Mouse (Mus musculus) embryonic facial prominence, embryonic 11.5 days (tissue): Measurements from ENCODE around the gene Tmem222. TPM values are rescaled to one million over a fixed set of nuclear protein-coding genes. Genes with fewer than 3 reads are reported as not detected.

ENCODE experiments used
- ATAC-seq: fragments of 200-750 bp; cut with Nextera tagmentation; replicated peaks from 2 replicates; pipeline ENCODE4 v1.8.0; 2017; ENCODE audit warnings: low read depth; ENCODE audit not compliant: insufficient number of reproducible peaks, low FRiP score, low TSS enrichment
- DNase-seq: peaks from one replicate; pipeline ENCODE4 v3.0.0-alpha.2; 2015; ENCODE audit warnings: low spot score
- H3K27ac ChIP-seq: fragments of 300-500 bp; sonication (generic); replicated peaks from 2 replicates; pipeline ENCODE4 v1.5.1; 2014; ENCODE audit warnings: mild to moderate bottlenecking, low read depth, low read length, control low read depth
- H3K27me3 ChIP-seq: fragments of 300-500 bp; sonication (generic); 2 replicates; pipeline ENCODE4 v1.6.1; 2014; ENCODE audit warnings: mild to moderate bottlenecking, low read length, moderate library complexity, mixed read lengths; ENCODE audit not compliant: control insufficient read depth, insufficient read depth
- H3K36me3 ChIP-seq: fragments of 300-500 bp; sonication (generic); replicated peaks from 2 replicates; pipeline ENCODE4 v1.6.1; 2014; ENCODE audit warnings: low read depth, mild to moderate bottlenecking, low read length, moderate library complexity, mixed read lengths; ENCODE audit not compliant: control insufficient read depth, insufficient read depth
- H3K4me1 ChIP-seq: fragments of 300-500 bp; sonication (generic); 2 replicates; pipeline ENCODE4 v1.6.1; 2014; ENCODE audit warnings: low read length, mixed read lengths; ENCODE audit not compliant: control insufficient read depth, insufficient read depth
- H3K4me2 ChIP-seq: fragments of 300-500 bp; sonication (generic); 2 replicates; pipeline ENCODE4 v1.6.1; 2014; ENCODE audit warnings: low read depth, mild to moderate bottlenecking, control low read depth, low read length, moderate library complexity
- H3K4me3 ChIP-seq: fragments of 300-500 bp; sonication (generic); 2 replicates; pipeline ENCODE4 v1.5.1; 2014; ENCODE audit warnings: low read depth, low read length, control low read depth
- H3K9ac ChIP-seq: fragments of 300-500 bp; sonication (generic); replicated peaks from 2 replicates; pipeline ENCODE4 v1.6.1; 2014; ENCODE audit warnings: mild to moderate bottlenecking, control low read depth, low read length
- H3K9me3 ChIP-seq: fragments of 300-500 bp; sonication (generic); replicated peaks from 2 replicates; pipeline ENCODE4 v1.6.1; 2016; ENCODE audit warnings: mild to moderate bottlenecking, low read length, inconsistent platforms, mixed read lengths; ENCODE audit not compliant: control insufficient read depth
- WGBS: fragments of 180-500 bp; shearing (Covaris S2); extraction: QIAGEN DNeasy Blood & Tissue Kit; methylation state at CpG from one replicate; pipeline ENCODE4 v1.1.7; 2014; 5-methylcytosine and 5-hydroxymethylcytosine counted together
- polyA plus RNA-seq: library from polyadenylated mRNA; unstranded; fragments of >200 nt; fragmentation: Nextera tagmentation; extraction: Ambion mirVana; gene quantifications from 2 replicates; pipeline ENCODE4 v1.2.1, GENCODE M21; 2014

Gene Tmem222
- polyA plus RNA-seq, 1 experiment from 2014 or later = 82.0 TPM

DNA sequence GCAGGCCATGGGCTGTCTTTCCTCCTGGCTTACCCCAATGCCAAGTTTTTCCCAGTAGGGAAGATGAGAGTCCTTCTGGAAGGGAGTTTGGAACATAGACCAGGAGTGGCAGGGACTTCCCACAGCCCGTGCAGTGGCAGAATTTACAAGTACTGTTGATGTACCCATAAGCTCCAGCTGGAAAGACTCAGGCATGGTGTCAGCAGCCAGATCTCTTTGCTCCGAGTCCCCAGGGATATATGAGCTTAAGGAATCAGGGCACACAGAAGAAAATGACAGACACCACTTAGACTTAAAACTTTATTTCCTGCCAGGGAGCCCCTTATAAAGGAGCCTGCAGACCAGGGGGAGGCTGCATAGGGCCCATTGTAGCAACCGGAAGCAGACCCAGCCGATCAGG lies 11.8 kb downstream of the Tmem222 start:
- Histone ChIP-seq H3K9ac (no peak overlapping the region), H3K4me3 (no peak overlapping the region), H3K27me3 (no peaks in the 10 kb centered on the region), H3K4me1 (no peaks in the 10 kb centered on the region; the same call in 1 of the 2 replicates), H3K4me2 (no peak overlapping the region), H3K27ac (no peak overlapping the region), H3K36me3 (peaks cover 29% of the 10 kb centered on the region), H3K9me3 (no peaks in the 10 kb centered on the region)
- 92% methylated on average over 4 of the region's 4 CpGs for WGBS
- no peak for DNase-seq
- no peak for ATAC-seq

DNA sequence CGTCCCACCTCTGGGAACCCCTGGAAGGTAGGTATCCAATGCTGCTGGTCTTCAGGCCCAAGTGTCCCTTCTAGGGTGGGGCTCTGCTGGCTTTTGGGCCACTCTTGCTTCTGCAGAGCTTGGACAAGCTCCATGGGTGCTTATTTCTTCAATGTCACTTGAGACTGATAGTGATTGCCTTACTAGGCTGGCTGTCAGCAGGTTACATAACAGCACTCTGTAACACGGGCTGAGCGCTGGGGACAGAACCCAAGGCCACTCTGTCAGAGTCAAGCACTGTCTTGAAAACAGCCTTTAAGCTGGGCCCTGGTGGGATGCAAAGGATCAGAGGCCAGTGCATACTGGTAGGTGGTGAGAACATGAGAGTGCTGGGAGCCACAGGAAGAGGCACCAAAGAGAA lies 12.3 kb downstream of the Tmem222 start:
- Histone ChIP-seq H3K9me3 (no peaks in the 10 kb centered on the region), H3K27ac (no peak overlapping the region), H3K9ac (no peak overlapping the region), H3K36me3 (peaks cover 28% of the 10 kb centered on the region), H3K4me3 (no peak overlapping the region), H3K27me3 (no peaks in the 10 kb centered on the region), H3K4me2 (no peak overlapping the region), H3K4me1 (no peaks in the 10 kb centered on the region; the same call in 1 of the 2 replicates)
- ATAC-seq (no peak), DNase-seq (no peak)
- WGBS = 88% methylated on average over 3 of the region's 3 CpGs

DNA sequence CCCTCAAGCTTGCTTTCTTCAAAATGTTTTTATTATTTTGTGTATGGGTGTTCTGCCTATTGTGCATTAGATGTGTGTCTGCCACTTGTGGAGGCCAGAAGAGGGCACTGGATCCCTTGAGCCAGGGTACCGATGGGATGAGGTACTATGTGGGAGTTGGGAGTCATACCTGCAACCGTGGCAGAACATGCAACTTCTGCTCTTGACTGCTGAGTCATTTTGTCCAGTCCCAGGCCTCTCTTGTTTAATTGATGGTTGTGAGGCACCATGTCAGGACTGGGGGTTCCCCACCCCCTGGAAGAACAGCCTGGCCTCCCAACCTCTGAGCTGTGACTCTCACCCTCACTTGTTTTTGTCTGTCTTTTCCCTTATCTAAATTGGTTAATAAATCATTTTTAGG lies 13.0 kb downstream of the Tmem222 start:
- DNase-seq = no peak
- H3K36me3 ChIP-seq = peaks cover 25% of the 10 kb centered on the region
- H3K27me3 ChIP-seq = no peaks in the 10 kb centered on the region
- 91% methylated on average over 2 of the region's 2 CpGs for WGBS
- no peak overlapping the region for H3K9ac ChIP-seq
- no peak overlapping the region for H3K27ac ChIP-seq
- no peak overlapping the region for H3K4me2 ChIP-seq
- no peak for ATAC-seq
- no peak overlapping the region for H3K4me3 ChIP-seq
- no peaks in the 10 kb centered on the region; the same call in 1 of the 2 replicates for H3K4me1 ChIP-seq
- no peaks in the 10 kb centered on the region for H3K9me3 ChIP-seq

DNA sequence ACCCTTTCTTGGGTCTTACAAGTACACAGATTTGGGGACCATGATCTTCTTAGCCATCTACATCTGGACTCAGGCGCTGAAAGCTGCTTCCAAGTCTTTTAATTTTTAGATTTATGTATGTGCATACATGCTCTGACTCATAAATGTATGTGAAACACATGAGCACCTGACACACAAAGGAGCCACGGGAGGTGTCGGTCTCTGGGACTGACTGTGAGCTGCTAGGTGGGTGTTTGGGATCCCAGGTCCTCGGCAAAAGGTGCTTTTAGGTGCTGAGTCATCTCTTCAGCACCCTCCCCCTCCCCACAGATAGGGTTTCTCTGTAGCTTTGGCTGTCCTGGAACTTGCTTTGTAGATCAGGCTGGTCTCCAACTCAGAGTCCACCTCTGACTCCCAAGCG lies 13.8 kb downstream of the Tmem222 start:
- ATAC-seq (no peak), DNase-seq (no peak)
- Histone ChIP-seq H3K36me3 (peaks cover 22% of the 10 kb centered on the region), H3K4me3 (no peak overlapping the region), H3K4me1 (no peaks in the 10 kb centered on the region; the same call in 1 of the 2 replicates), H3K27me3 (no peaks in the 10 kb centered on the region), H3K9me3 (no peaks in the 10 kb centered on the region), H3K4me2 (no peak overlapping the region), H3K27ac (no peak overlapping the region), H3K9ac (no peak overlapping the region)
- 91% methylated on average over 5 of the region's 5 CpGs for WGBS

DNA sequence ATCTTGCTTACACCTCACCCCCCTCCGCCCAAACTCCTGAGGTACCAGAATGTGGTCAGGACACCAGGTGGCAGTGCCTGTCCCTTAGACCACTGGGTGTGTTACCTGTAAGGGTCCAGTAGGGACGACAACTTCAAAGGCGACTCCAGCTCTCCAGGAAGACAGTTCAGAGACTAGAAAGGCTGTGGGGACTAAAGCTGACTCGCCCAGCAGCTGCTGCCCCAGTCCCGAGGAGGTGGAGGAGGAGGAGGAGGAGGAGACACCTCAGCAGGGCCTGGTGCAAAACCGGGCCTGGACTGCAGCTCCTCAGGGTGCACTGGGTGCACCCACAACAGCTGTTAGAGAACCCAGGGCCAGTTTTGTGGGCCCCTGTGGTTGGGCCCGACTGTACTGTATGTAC lies 14.7 kb downstream of the Tmem222 start, which contains the start of gene Sytl1:
Sytl1 (minus strand) TSS at position 232 of the 400 bp plus-strand sequence.
- Histone ChIP-seq H3K27ac (no peak within 1 kb of the TSS), H3K4me1 (no peaks in the 10 kb centered on the region; the same call in 1 of the 2 replicates), H3K4me2 (no peak within 1 kb of the TSS), H3K36me3 (peaks cover 18% of the 10 kb centered on the region), H3K9me3 (no peaks in the 10 kb centered on the region), H3K27me3 (no peaks in the 10 kb centered on the region), H3K9ac (no peak within 1 kb of the TSS), H3K4me3 (no peak within 1 kb of the TSS)
- no peak for DNase-seq
- 38% methylated on average over 7 of the region's 7 CpGs for WGBS
- no peak for ATAC-seq

DNA sequence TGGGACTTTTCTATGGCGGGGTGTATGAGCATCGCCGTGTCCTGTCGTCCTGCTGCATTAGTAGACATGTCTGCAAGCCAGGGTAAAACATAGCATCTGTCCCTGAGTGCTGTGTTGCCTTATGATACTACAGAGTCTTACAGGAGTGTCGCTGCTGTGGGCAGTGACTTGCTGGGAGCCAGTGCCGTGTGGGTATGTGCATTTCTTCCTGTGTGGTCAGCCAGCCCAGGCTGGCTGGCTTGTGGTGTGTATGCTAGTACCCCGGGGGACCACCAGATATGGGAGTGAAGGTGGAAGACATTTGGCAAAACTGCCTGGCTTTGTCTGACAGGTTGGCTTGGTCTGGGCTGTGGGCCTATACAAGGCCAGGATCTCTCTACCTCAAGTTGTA lies 15.2 kb downstream of the Tmem222 start:
- ATAC-seq (no peak), DNase-seq (no peak)
- no peaks in the 10 kb centered on the region for H3K9me3 ChIP-seq
- peaks cover 3% of the 10 kb centered on the region; the same call in 1 of the 2 replicates for H3K27me3 ChIP-seq
- 61% methylated on average over 7 of the region's 7 CpGs for WGBS
- no peak overlapping the region for H3K9ac ChIP-seq
- H3K36me3 ChIP-seq = peaks cover 14% of the 10 kb centered on the region
- no peak overlapping the region for H3K27ac ChIP-seq
- no peak overlapping the region for H3K4me2 ChIP-seq
- H3K4me1 ChIP-seq = no peaks in the 10 kb centered on the region; the same call in 1 of the 2 replicates
- H3K4me3 ChIP-seq = no peak overlapping the region

DNA sequence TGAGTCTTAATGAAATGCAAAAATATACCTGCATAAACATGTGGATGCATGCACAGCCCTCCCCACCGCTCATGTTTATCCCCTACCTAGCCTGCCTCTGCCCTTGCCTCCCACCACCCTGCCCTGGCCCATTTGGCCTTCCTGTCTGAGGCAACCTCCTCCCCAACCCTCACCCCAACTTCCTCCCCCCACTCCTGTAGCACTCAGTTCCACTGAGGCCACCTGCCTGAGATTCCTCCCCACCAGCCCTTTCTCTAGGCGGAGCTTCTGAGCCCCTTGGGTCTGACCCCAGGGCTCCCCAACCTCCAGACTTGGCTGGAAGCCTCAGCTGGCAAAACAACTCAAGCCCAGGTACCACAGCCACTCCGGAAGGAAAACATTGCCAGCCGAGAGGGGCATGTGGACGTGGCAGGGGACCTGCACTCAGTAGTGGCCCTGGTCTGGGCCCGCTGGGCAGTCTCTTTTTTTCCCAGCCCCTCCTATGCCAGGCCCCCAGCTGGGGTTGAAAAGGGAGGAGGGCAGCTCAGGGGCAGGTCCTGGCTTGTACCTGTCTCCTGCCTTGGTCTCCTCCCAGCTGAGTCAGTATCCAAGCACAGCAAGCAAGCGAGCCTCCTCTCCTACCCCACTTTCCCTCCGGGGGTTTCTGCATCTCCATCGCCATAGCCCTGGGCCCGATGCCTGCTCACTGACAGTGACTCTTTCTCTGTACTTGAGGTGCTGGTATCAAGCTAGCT lies 15.8 kb downstream of the Tmem222 start:
- no peaks in the 10 kb centered on the region for H3K9me3 ChIP-seq
- peaks cover 14% of the 10 kb centered on the region for H3K36me3 ChIP-seq
- no peak overlapping the region for H3K9ac ChIP-seq
- ATAC-seq = no peak
- no peak overlapping the region for H3K4me2 ChIP-seq
- no peaks in the 10 kb centered on the region; the same call in 1 of the 2 replicates for H3K4me1 ChIP-seq
- no peak overlapping the region for H3K4me3 ChIP-seq
- 41% methylated on average over 10 of the region's 10 CpGs for WGBS
- H3K27ac ChIP-seq = no peak overlapping the region
- no peak for DNase-seq
- peaks cover 3% of the 10 kb centered on the region; the same call in 1 of the 2 replicates for H3K27me3 ChIP-seq

DNA sequence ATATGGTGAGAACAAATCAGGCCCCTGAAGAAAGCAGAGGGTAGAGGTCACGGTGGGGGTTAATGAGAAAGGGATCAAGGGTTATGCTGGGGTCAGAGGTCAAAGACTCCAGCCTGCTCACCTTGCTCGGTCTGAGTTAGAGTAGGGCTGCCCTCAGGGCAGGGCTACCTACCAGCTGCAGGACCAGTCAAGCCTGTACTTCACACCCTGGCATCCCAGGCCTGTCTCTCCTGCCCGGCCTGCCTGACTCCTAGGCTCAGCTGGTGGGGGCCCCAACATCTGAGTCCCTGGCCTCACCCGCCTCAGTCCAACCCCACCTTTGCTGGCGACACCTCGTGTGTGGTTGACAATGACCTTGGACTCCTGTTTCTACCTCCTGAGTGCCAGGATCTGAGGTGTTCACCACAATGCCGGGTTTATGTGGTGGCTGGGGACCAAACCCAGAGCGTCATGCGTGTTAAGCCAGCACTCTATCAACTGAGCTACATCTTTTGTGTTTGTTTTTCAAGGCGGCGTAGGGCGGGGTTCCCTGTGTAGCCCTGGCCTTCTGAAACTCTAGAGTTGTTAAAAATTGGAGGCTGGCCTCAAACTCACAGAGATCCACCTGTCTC lies 19.7 kb downstream of the Tmem222 start:
- ATAC-seq (no peak; the same call in 1 of the 2 replicates), DNase-seq (no peak)
- H3K9me3 ChIP-seq = no peaks in the 10 kb centered on the region
- WGBS = 71% methylated on average over 12 of the region's 12 CpGs
- no peaks in the 10 kb centered on the region; the same call in 1 of the 2 replicates for H3K4me1 ChIP-seq
- no peak overlapping the region for H3K4me3 ChIP-seq
- H3K27me3 ChIP-seq = peaks cover 10% of the 10 kb centered on the region
- no peak overlapping the region for H3K27ac ChIP-seq
- H3K9ac ChIP-seq = no peak overlapping the region
- H3K4me2 ChIP-seq = no peak overlapping the region
- no peaks in the 10 kb centered on the region for H3K36me3 ChIP-seq
